Mouse (Mus musculus) stomach, embryonic 15.5 days (tissue): ENCODE results near the gene Ptpn3. TPM values are rescaled to one million over a fixed set of nuclear protein-coding genes. Genes with fewer than 3 reads are reported as not detected.

Experiments
- ATAC-seq: fragments of 200-750 bp; cut with Nextera tagmentation; 2 replicates; pipeline ENCODE4 v1.8.0; 2017; ENCODE audit warnings: low read depth, moderate number of reproducible peaks, moderate TSS enrichment; ENCODE audit not compliant: insufficient read depth, low FRiP score
- H3K27ac ChIP-seq: fragments of 300-500 bp; sonication (generic); 2 replicates; pipeline ENCODE4 v1.5.1; 2015; ENCODE audit warnings: mild to moderate bottlenecking, inconsistent platforms
- H3K27me3 ChIP-seq: fragments of 300-500 bp; sonication (generic); replicated peaks from 2 replicates; pipeline ENCODE4 v1.6.1; 2015; ENCODE audit warnings: inconsistent platforms
- H3K36me3 ChIP-seq: fragments of 300-500 bp; sonication (generic); 2 replicates; pipeline ENCODE4 v1.6.1; 2015; ENCODE audit warnings: inconsistent platforms
- H3K4me1 ChIP-seq: fragments of 300-500 bp; sonication (generic); 2 replicates; pipeline ENCODE4 v1.6.1; 2015; ENCODE audit warnings: inconsistent platforms
- H3K4me2 ChIP-seq: fragments of 300-500 bp; sonication (generic); 2 replicates; pipeline ENCODE4 v1.6.1; 2015; ENCODE audit warnings: mild to moderate bottlenecking, inconsistent platforms
- H3K4me3 ChIP-seq: fragments of 300-500 bp; sonication (generic); replicated peaks from 2 replicates; pipeline ENCODE4 v1.5.1; 2015; ENCODE audit warnings: inconsistent platforms
- H3K9ac ChIP-seq: fragments of 300-500 bp; sonication (generic); 2 replicates; pipeline ENCODE4 v1.6.1; 2015; ENCODE audit warnings: inconsistent platforms
- H3K9me3 ChIP-seq: fragments of 300-500 bp; sonication (generic); 2 replicates; pipeline ENCODE4 v1.6.1; 2016; ENCODE audit warnings: inconsistent platforms
- WGBS: fragments of 180-500 bp; shearing (Covaris S2); methylation state at CpG from one replicate; pipeline ENCODE4 v1.1.7; 2015; 5-methylcytosine and 5-hydroxymethylcytosine counted together
- polyA plus RNA-seq: library from polyadenylated mRNA; unstranded; fragments of >200 nt; fragmentation: Nextera tagmentation; extraction: Ambion mirVana; gene quantifications from 2 replicates; pipeline ENCODE4 v1.2.1, GENCODE M21; 2015

The Ptpn3 gene
- polyA plus RNA-seq, 1 experiment from 2014 or later = 8.6 TPM

- no peaks in the 10 kb centered on the region for H3K36me3 ChIP-seq
- ATAC-seq = peak; percentile 38; the same call in 1 of the 2 replicates
- no peaks in the 10 kb centered on the region for H3K27me3 ChIP-seq
- no peak overlapping the region for H3K27ac ChIP-seq
- no peak overlapping the region for H3K4me3 ChIP-seq
- H3K9ac ChIP-seq = no peak overlapping the region
- H3K4me2 ChIP-seq = no peak overlapping the region
- peaks cover 27% of the 10 kb centered on the region for H3K4me1 ChIP-seq
- H3K9me3 ChIP-seq = no peaks in the 10 kb centered on the region
- 48% methylated on average over 9 of the region's 9 CpGs for WGBS
These were observed 6.5 kb downstream of the Ptpn3 start for GRCm38 (mm10) chr4:57294971-57295656.

DNA sequence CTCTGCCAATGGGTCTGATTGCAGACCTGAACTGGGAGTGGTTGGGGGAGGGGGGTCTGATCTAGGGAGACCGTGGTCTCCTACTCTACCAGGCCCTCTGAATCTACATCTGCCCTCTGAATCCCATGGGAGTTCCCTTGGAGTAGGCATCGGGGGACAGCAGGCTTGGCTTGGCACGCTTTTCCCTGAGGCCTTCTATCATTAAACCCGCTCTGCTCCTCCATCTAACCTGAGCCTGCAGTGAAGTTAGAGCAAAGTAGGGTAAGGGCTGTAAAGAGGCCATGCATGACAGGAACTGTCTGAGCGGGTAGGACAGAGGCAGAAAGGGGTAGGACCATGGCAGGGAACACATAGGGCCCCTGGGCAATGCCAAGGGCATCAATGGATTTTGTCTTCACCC, 9.0 kb downstream of the Ptpn3 start:
- Histone ChIP-seq H3K4me3 (no peak overlapping the region), H3K27ac (no peak overlapping the region), H3K4me1 (peaks cover 18% of the 10 kb centered on the region), H3K36me3 (no peaks in the 10 kb centered on the region), H3K4me2 (no peak overlapping the region), H3K27me3 (no peaks in the 10 kb centered on the region), H3K9me3 (no peaks in the 10 kb centered on the region), H3K9ac (no peak overlapping the region)
- ATAC-seq = no peak
- WGBS = 90% methylated on average over 5 of the region's 5 CpGs

GRCm38 (mm10) chr4:57290049-57290448, 11.6 kb downstream of the Ptpn3 start:
- Histone ChIP-seq H3K27ac (no peak overlapping the region), H3K9ac (no peak overlapping the region), H3K27me3 (no peaks in the 10 kb centered on the region), H3K4me3 (no peak overlapping the region), H3K4me2 (no peak overlapping the region), H3K9me3 (no peaks in the 10 kb centered on the region), H3K36me3 (no peaks in the 10 kb centered on the region), H3K4me1 (peaks cover 11% of the 10 kb centered on the region)
- ATAC-seq = no peak
- WGBS = 87% methylated on average over 6 of the region's 6 CpGs

DNA sequence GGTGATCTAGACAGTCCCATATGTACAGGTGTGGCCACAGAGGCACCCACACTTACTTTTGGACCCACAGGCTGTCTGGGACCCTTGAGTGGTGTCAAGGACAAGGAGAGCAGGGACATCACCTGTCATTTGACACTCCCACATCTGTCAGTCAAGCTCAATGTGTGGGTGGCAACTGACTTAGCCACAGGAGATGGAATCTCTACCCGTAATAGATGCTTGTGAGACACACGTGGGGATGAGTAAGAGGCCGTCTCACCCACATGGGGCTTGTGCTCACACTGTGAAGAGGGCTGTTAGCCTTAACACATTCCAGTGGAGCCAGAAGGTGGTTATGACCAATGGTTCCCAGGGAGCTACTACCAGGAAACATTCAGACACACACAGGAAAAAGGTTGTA, 13.8 kb downstream of the Ptpn3 start:
- Histone ChIP-seq H3K4me2 (no peak overlapping the region), H3K9me3 (no peaks in the 10 kb centered on the region), H3K27me3 (no peaks in the 10 kb centered on the region), H3K36me3 (no peaks in the 10 kb centered on the region), H3K27ac (no peak overlapping the region), H3K4me1 (peaks cover 8% of the 10 kb centered on the region; the same call in 1 of the 2 replicates), H3K9ac (no peak overlapping the region), H3K4me3 (no peak overlapping the region)
- no peak for ATAC-seq
- WGBS = 89% methylated on average over 3 of the region's 3 CpGs

- H3K4me1 ChIP-seq = peaks cover 4% of the 10 kb centered on the region; the same call in 1 of the 2 replicates
- H3K36me3 ChIP-seq = no peaks in the 10 kb centered on the region
- H3K27ac ChIP-seq = no peak overlapping the region
- no peak for ATAC-seq
- WGBS = 80% methylated on average over 2 of the region's 2 CpGs
- H3K4me3 ChIP-seq = no peak overlapping the region
- no peaks in the 10 kb centered on the region for H3K27me3 ChIP-seq
- H3K9ac ChIP-seq = no peak overlapping the region
- H3K4me2 ChIP-seq = no peak overlapping the region
- H3K9me3 ChIP-seq = no peaks in the 10 kb centered on the region
These were observed 16.4 kb downstream of the Ptpn3 start for GRCm38 (mm10) chr4:57285251-57285650.

- ATAC-seq = no peak
- Histone ChIP-seq H3K27ac (no peak overlapping the region; the same call in 1 of the 2 replicates), H3K4me3 (no peak overlapping the region), H3K9ac (no peak overlapping the region), H3K36me3 (no peaks in the 10 kb centered on the region), H3K4me2 (no peak overlapping the region), H3K4me1 (peaks cover 8% of the 10 kb centered on the region; the same call in 1 of the 2 replicates), H3K27me3 (no peaks in the 10 kb centered on the region), H3K9me3 (no peaks in the 10 kb centered on the region)
- whole genome bisulfite sequencing = 66% methylated on average over 3 of the region's 3 CpGs
These were observed 18.4 kb downstream of the Ptpn3 start for GRCm38 (mm10) chr4:57283189-57283588.

GRCm38 (mm10) chr4:57282630-57283029, 19.0 kb downstream of the Ptpn3 start:
- 59% methylated on average over 6 of the region's 6 CpGs for WGBS
- no peaks in the 10 kb centered on the region for H3K36me3 ChIP-seq
- H3K27ac ChIP-seq = peak overlapping the region; percentile 23; the same call in 1 of the 2 replicates
- H3K9me3 ChIP-seq = no peaks in the 10 kb centered on the region
- H3K4me3 ChIP-seq = no peak overlapping the region
- H3K9ac ChIP-seq = no peak overlapping the region
- no peak overlapping the region for H3K4me2 ChIP-seq
- ATAC-seq = peak; percentile 70; the same call in 1 of the 2 replicates
- no peaks in the 10 kb centered on the region for H3K27me3 ChIP-seq
- peaks cover 8% of the 10 kb centered on the region; the same call in 1 of the 2 replicates for H3K4me1 ChIP-seq

GRCm38 (mm10) chr4:57282179-57282578, 19.5 kb downstream of the Ptpn3 start:
- WGBS = 50% methylated on average over 5 of the region's 5 CpGs
- no peak overlapping the region for H3K4me2 ChIP-seq
- peak overlapping the region; percentile 23 for H3K27ac ChIP-seq
- H3K36me3 ChIP-seq = no peaks in the 10 kb centered on the region
- H3K4me3 ChIP-seq = no peak overlapping the region
- peak; percentile 57; the same call in 1 of the 2 replicates for ATAC-seq
- no peak overlapping the region for H3K9ac ChIP-seq
- H3K9me3 ChIP-seq = no peaks in the 10 kb centered on the region
- H3K4me1 ChIP-seq = peaks cover 8% of the 10 kb centered on the region; the same call in 1 of the 2 replicates
- no peaks in the 10 kb centered on the region for H3K27me3 ChIP-seq

DNA sequence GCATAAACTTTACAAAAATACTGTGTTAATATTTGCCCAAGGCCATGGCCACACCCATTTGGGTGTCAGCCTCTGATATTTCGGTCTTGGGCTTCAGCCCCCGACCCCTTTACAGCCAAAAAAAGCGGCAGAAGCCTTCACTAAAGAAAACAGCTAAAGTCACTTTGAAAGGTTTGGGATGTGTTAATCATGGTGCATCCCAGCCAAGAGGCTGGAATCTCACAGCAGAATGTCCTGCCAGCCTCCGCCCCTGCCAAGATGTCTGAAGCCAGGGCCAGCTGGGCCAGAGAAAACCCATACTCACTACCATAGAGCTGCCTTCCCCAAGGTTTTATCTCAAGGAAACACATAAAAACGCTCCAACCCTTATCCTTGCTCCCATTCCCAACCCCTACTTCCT, 20.7 kb downstream of the Ptpn3 start:
- H3K9ac ChIP-seq = no peak overlapping the region
- ATAC-seq = no peak
- WGBS = 69% methylated on average over 5 of the region's 5 CpGs

GRCm38 (mm10) chr4:57279229-57279628, 22.4 kb downstream of the Ptpn3 start:
- no peak for ATAC-seq
- H3K27me3 ChIP-seq = no peaks in the 10 kb centered on the region
- no peak overlapping the region for H3K9ac ChIP-seq
- H3K4me3 ChIP-seq = no peak overlapping the region
- 16% methylated on average over 8 of the region's 8 CpGs for WGBS
- peaks cover 9% of the 10 kb centered on the region; the same call in 1 of the 2 replicates for H3K4me1 ChIP-seq
- H3K36me3 ChIP-seq = no peaks in the 10 kb centered on the region
- H3K4me2 ChIP-seq = no peak overlapping the region
- H3K9me3 ChIP-seq = no peaks in the 10 kb centered on the region
- H3K27ac ChIP-seq = no peak overlapping the region

More for the DNA sequence above, 20.7 kb downstream of the Ptpn3 start:
- Histone ChIP-seq H3K36me3 (no peaks in the 10 kb centered on the region), H3K27ac (no peak overlapping the region), H3K9me3 (no peaks in the 10 kb centered on the region), H3K27me3 (no peaks in the 10 kb centered on the region), H3K4me3 (no peak overlapping the region), H3K4me2 (no peak overlapping the region), H3K4me1 (peaks cover 8% of the 10 kb centered on the region; the same call in 1 of the 2 replicates)

DNA sequence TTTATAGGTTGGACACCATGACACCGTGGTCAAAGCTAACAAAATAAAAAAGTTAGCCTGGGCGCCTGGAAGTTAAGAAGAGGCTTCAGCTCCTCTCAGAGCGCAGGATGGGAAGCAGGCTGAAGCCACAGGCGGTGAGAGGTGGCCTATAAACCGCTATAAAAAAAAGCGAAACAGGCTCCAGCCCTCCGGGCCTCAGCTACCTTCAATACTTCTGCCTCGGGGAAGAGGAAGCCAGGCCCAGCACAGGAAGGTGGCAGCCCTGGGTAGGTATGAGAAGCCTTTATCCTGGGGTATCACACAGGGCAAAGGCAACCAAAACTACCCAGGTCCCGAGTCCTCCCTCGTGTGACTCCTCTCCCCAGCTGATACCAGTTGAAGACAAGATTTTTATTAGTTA, 22.8 kb downstream of the Ptpn3 start:
- Histone ChIP-seq H3K27me3 (no peaks in the 10 kb centered on the region), H3K4me2 (no peak overlapping the region), H3K27ac (no peak overlapping the region), H3K9ac (no peak overlapping the region), H3K4me3 (no peak overlapping the region), H3K36me3 (no peaks in the 10 kb centered on the region), H3K9me3 (no peaks in the 10 kb centered on the region), H3K4me1 (peaks cover 13% of the 10 kb centered on the region; the same call in 1 of the 2 replicates)
- 47% methylated on average over 10 of the region's 10 CpGs for WGBS
- ATAC-seq = no peak

GRCm38 (mm10) chr4:57277671-57278070, 24.0 kb downstream of the Ptpn3 start:
- 72% methylated on average over 3 of the region's 3 CpGs for WGBS
- Histone ChIP-seq H3K27ac (no peak overlapping the region), H3K4me2 (no peak overlapping the region), H3K4me3 (no peak overlapping the region), H3K9me3 (no peaks in the 10 kb centered on the region), H3K9ac (no peak overlapping the region), H3K36me3 (no peaks in the 10 kb centered on the region), H3K27me3 (no peaks in the 10 kb centered on the region), H3K4me1 (peaks cover 14% of the 10 kb centered on the region; the same call in 1 of the 2 replicates)
- ATAC-seq = no peak
